Mouse (Mus musculus): Measurements from ENCODE around the gene Hnrnph3.
"Not testable (repeated sequence)": the region's sequence is repeated elsewhere in the genome, so short reads cannot be mapped to it uniquely, and the experiment has no call there.

The Hnrnph3 gene

GRCm38 (mm10) chr10:63023749-63024579 is at the start of gene Hnrnph3, which contains the start of gene Pbld2:
Gene Hnrnph3, minus strand, starts transcription at chr10:63024217.
Gene Pbld2, plus strand, starts transcription at chr10:63024315.
- DNase-seq: peak; percentile 99

- DNase-seq: peak; percentile 62
Measured at GRCm38 (mm10) chr10:63065988-63066387, 42.0 kb upstream of the Hnrnph3 start.

GRCm38 (mm10) chr10:63065561-63065960 is 41.5 kb upstream of the Hnrnph3 start:
- no peak for DNase-seq

- no peak for DNase-seq
Measured at GRCm38 (mm10) chr10:63064516-63064915, 40.5 kb upstream of the Hnrnph3 start.

- DNase-seq: no peak
Measured at GRCm38 (mm10) chr10:63063365-63063764, 39.3 kb upstream of the Hnrnph3 start.

GRCm38 (mm10) chr10:63062696-63063095 is 38.7 kb upstream of the Hnrnph3 start:
- DNase-seq: no peak

GRCm38 (mm10) chr10:63061266-63061665 is 37.2 kb upstream of the Hnrnph3 start:
- no peak for DNase-seq

- no peak for DNase-seq
Measured at GRCm38 (mm10) chr10:63060406-63060805, 36.4 kb upstream of the Hnrnph3 start.

GRCm38 (mm10) chr10:63059862-63060261 is 35.8 kb upstream of the Hnrnph3 start, which contains the start of gene Pbld1:
Gene Pbld1, plus strand, starts transcription at chr10:63060162.
- DNase-seq: no peak

- DNase-seq: no peak
Measured at GRCm38 (mm10) chr10:63056966-63057750, 33.1 kb upstream of the Hnrnph3 start.

GRCm38 (mm10) chr10:63054586-63054985 is 30.6 kb upstream of the Hnrnph3 start:
- DNase-seq: no peak

GRCm38 (mm10) chr10:63054071-63054470 is 30.1 kb upstream of the Hnrnph3 start:
- not testable (repeated sequence) for DNase-seq

GRCm38 (mm10) chr10:63053007-63053406 is 29.0 kb upstream of the Hnrnph3 start:
- DNase-seq: no peak

- DNase-seq: no peak
Measured at GRCm38 (mm10) chr10:63052011-63052410, 28.0 kb upstream of the Hnrnph3 start.

- DNase-seq: no peak
Measured at GRCm38 (mm10) chr10:63051267-63051666, 27.2 kb upstream of the Hnrnph3 start.

GRCm38 (mm10) chr10:63049106-63049505 is 25.1 kb upstream of the Hnrnph3 start:
- no peak for DNase-seq

GRCm38 (mm10) chr10:63047751-63048150 is 23.7 kb upstream of the Hnrnph3 start:
- no peak for DNase-seq

GRCm38 (mm10) chr10:63043154-63043553 is 19.1 kb upstream of the Hnrnph3 start:
- DNase-seq: no peak

- no peak for DNase-seq
Measured at GRCm38 (mm10) chr10:63039867-63040628, 16.0 kb upstream of the Hnrnph3 start.

GRCm38 (mm10) chr10:63038571-63039320 is 14.7 kb upstream of the Hnrnph3 start:
- DNase-seq: no peak

- DNase-seq: no peak
Measured at GRCm38 (mm10) chr10:63032956-63033355, 8.9 kb upstream of the Hnrnph3 start.

- DNase-seq: no peak
Measured at GRCm38 (mm10) chr10:63032267-63032666, 8.2 kb upstream of the Hnrnph3 start.
